In the genomic region with DNA sequence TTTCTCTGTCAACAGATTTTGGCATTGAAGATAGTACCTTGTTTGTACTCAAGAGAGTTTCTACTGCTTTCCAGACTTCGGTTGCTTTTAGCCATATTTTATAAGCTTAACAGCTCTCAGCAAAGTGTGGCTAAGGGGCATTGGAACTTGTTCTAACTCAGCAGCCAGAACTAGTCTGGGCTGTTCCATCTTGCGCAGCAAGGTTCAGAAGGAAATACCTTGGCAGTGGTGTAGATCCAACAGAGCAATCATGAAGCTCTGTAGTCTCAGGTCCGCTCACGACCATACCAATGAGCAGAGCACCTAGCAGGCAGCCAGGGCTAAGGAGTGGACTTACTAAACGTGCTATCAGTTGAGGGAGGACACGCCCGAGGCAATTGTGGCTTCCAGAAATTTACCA, we compare ENCODE assay signal across 16 mouse cellular contexts. TPM values are rescaled to one million over a fixed set of nuclear protein-coding genes. Genes with fewer than 3 reads are reported as not detected.
"Had no signal": no experiment of that assay in that cellular context is flagged by ENCODE, and none has a peak within 500 bp of the region (broad histone marks: within the 10 kb centered on the region; RNA-seq: fewer than 3 reads in every experiment).

No protein-coding gene starts in this region.

- DNase-seq: liver, embryonic 13.5 days; liver, postnatal 0 days; lung, adult 2 months; lung, postnatal 14 days; lung, postnatal 36 days; retina, postnatal 1 day; right cerebral cortex, adult 18-20 months; right cerebral cortex, postnatal 25 days; right cerebral cortex, postnatal 4 days; spleen, adult 18-20 months; thymus, adult 18-20 months; thymus, postnatal 14 days; thymus, postnatal 36 days had no signal

RNA-seq across cellular contexts. Expression of gene Osmr, which starts 15.0 kb away (rescaled TPM):
- total RNA-seq: megakaryocyte progenitor cell, adult 5-6 weeks; monocyte, adult 5-6 weeks had no signal
- polyA plus RNA-seq: macrophage had no signal
